Mouse (Mus musculus) lung, adult 2 months (tissue): ENCODE measurements around the gene Wdr61.

Experiments used
- CTCF ChIP-seq: fragments of 200-500 bp; IDR thresholded peaks from 2 replicates; pipeline ENCODE4 v1.5.1; 2011; ENCODE audit warnings: mild to moderate bottlenecking, low read length, control low read depth; ENCODE audit not compliant: insufficient read depth
- POLR2A ChIP-seq: fragments of 200-500 bp; IDR thresholded peaks from 2 replicates; pipeline ENCODE4 v1.6.1; 2011; ENCODE audit warnings: low read depth, mild to moderate bottlenecking, control low read depth, low read length, borderline replicate concordance; ENCODE audit errors: extremely low read depth

GRCm38 (mm10) chr9:54671962-54672361 lies 62.4 kb downstream of the Wdr61 start:
- TF ChIP-seq CTCF (no peak), POLR2A (no peak)
